Mouse (Mus musculus) E14TG2a.4 (cell line): ENCODE results near the gene Tceanc2.

Source experiments
- CTCF ChIP-seq: conservative IDR thresholded peaks from 2 replicates; pipeline ENCODE4 v1.5.1; 2014; ENCODE audit warnings: low read length
- NANOG ChIP-seq: IDR thresholded peaks from 2 replicates; pipeline ENCODE4 v1.6.1; 2014; ENCODE audit warnings: borderline replicate concordance, low read length, mixed read lengths
- POU5F1 ChIP-seq: IDR thresholded peaks from 2 replicates; pipeline ENCODE4 v1.6.1; 2014; ENCODE audit warnings: low read length, borderline replicate concordance

DNA sequence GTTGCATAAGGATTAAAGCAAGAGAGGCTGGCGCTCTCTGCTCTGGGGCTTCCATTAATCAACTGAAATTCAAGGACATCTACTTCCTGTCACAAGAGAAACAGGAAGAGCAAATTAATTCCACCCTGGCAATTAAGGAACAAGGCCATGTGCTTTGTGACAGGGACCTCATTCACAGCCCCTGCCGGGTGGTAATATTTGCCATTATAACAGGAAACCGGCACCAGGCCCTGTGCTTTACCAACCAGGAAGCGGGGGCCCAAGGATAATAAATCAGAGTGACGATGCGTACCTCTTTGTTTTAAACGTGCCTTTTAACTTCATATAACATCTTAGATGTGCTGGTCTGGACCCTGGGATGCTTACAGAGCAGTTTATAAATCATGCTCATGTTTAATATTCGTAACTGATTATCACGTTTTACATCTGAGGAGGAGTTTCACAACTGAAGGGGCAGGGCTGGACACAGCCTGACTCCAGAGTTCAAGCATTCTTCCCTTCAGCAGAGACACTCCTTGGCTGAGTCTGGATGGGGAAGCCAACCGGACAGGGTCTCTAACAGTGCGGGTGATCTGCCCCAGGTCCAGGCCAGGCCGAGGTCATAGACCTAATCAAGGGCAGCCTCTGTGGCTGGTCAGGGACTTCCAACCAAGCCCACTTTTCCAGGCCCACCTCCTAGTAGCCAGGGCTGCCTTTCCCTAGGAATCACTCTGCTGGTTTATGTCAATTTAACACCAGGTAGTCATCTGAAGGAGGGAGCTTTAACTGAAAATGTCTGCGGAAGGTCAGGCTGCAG is 38.9 kb downstream of the Tceanc2 start:
- TF ChIP-seq CTCF (no peak), NANOG (no peak), POU5F1 (no peak)
